Mouse (Mus musculus): ENCODE data around the gene Prkcb. TPM values are rescaled to one million over a fixed set of nuclear protein-coding genes. Genes with fewer than 3 reads are reported as not detected.
A peak's percentile ranks its signal among the peaks of the same experiment; 100 is the strongest.

Prkcb gene
- polyA plus RNA-seq, 1 experiment from 2014 or later: 24.5 TPM

DNA sequence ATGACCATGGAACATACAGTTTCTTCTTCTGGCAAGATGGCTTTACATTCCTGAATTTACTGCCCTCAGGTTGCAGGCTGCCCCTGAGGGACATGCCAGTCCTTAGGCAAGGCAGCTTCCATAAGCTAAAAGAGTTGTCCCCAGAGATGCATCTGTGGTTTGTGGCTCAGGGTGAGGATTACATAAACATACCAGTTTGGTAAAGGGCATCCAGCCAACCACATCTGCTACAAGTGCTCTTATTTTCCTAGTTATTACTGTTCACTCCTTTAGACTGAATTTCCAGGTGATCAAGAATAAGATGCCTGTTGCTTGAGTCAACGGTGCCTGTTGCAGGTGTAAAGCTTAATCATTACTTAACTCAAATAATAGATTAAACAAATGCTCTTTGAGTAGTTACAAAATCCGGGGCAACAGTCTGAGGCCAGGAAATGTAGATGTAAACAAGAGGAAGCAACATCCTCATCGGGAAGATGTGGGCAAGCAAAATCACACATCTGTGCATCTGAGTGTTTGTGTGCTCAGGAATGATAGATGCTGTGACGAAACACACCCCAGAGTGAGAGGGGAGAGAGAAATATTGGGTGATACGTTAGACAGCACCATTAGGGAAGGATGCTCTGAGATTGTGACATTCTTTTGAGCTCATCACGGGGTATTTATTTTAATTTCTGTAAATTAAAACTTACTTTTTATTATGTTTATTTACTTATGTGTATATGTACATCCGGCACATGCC is 376.9 kb downstream of the Prkcb start:
- WGBS: 82% methylated on average over 7 of the region's 7 CpGs
- no peak overlapping the region for H3K9ac ChIP-seq

DNA sequence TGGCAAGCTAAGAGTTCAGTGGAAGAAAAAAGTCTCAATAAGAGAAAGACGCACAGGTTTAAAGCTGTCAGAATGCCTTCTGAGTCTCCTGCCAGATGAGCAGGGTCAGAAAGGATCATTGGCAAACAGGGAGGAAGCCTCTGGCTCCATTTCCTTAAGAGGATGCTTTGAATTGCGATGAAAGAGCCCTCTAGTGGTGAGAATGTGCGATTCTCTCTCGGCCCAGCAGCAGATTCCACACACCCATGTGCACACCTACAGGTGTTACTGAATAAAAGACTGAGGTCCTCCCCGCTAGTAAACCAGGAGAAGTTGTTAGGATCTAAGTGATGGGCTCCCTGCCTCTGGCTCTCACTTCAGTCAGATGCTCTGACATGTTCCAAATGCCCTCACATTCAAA is 379.4 kb downstream of the Prkcb start:
- Histone ChIP-seq H3K4me3 (no peak overlapping the region), H3K27me3 (replicated peaks) (peaks cover 20% of the 10 kb centered on the region), H3K27ac (no peak overlapping the region), H3K36me3 (no peaks in the 10 kb centered on the region), H3K4me1 (peaks cover 3% of the 10 kb centered on the region; the same call in 1 of the 2 replicates), H3K9ac (no peak overlapping the region), H3K4me2 (replicated peaks) (no peak overlapping the region), H3K9me3 (no peaks in the 10 kb centered on the region)
- WGBS: 30% methylated on average over 5 of the region's 5 CpGs
- ATAC-seq (ENCODE audit: low FRiP score, low read depth): no peak

More for the DNA sequence above, 376.9 kb downstream of the Prkcb start:
- H3K27me3 ChIP-seq (replicated peaks): peaks cover 4% of the 10 kb centered on the region; the same call in 1 of the 2 replicates
- no peak overlapping the region for H3K4me2 ChIP-seq (replicated peaks)
- no peak for ATAC-seq (ENCODE audit: low FRiP score, low read depth)
- H3K9me3 ChIP-seq: no peaks in the 10 kb centered on the region
- H3K36me3 ChIP-seq: no peaks in the 10 kb centered on the region
- H3K4me1 ChIP-seq: peaks cover under 1% of the 10 kb centered on the region; the same call in 1 of the 2 replicates
- H3K4me3 ChIP-seq: no peak overlapping the region
- H3K27ac ChIP-seq: no peak overlapping the region

DNA sequence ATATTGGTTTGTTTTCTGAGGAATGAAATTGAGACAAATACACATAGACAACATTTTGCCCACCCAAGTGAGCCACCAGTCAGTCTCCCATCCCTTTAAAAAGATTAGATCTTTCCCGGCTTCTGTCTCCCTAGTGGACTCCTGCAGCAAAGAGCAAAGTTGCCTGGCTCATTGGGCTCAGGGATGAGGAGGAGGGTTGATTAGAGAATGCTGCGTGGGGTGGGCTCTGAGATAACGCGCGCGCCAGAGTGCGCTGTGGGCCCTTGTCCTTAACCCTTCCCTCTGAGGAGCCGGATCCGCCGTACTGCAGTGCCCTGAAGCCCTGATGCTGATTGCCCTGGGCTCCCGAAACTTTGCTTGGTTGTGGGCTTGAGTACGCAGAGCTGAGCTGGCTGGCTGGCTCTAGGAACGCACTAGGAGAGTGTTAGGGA is 381.9 kb downstream of the Prkcb start, which contains the start of gene Cacng3:
Gene Cacng3, plus strand, starts transcription at position 51 of the 431 bp plus-strand sequence.
- H3K36me3 ChIP-seq: no peaks in the 10 kb centered on the region
- H3K9me3 ChIP-seq: no peaks in the 10 kb centered on the region
- H3K4me2 ChIP-seq (replicated peaks): peak within 1 kb of the TSS; percentile 61
- H3K9ac ChIP-seq: no peak within 1 kb of the TSS
- H3K4me1 ChIP-seq: peaks cover 3% of the 10 kb centered on the region; the same call in 1 of the 2 replicates
- H3K27ac ChIP-seq: no peak within 1 kb of the TSS
- 16% methylated on average over 13 of the region's 13 CpGs for WGBS
- H3K4me3 ChIP-seq: peak within 1 kb of the TSS; percentile 30
- ATAC-seq (ENCODE audit: low FRiP score, low read depth): 0 out of 2 replicates have a peak, but pooled peaks have one; percentile 25
- peaks cover 20% of the 10 kb centered on the region for H3K27me3 ChIP-seq (replicated peaks)

DNA sequence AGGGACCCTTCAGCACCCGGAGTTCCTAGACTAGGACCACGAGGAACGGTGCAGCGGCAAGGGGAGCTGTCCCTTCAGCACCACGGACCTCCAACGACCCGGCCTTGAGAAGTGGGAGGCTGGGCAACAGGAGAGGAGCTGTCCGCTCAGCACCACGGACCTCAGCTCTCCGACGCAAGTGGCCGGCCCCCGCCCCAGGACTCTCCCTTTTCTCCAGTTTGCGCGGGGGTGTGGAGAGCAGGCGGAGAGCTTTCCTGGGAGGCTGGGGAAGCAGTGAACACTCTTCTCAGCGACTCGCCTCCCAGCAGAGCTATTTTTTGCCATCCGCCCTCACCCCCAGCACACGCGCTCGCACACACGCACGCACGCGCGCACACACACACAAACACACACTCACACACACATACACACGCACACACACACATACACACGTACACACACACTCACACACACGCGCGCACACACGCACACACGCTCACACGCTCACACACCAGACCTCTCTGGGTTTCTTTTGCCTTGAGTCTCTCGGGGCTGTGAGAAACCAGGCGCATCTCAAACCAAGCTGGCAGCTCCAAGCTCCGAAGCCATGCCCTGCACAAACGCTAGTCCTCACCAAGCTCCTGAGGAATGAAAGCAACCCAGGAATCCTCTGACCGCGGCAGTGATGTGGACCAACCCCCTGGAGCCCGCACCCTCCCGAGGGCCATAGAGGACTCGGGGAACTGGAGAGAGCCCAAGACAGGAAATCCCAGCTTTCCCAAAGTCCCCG is 382.5 kb downstream of the Prkcb start:
- H3K36me3 ChIP-seq: no peaks in the 10 kb centered on the region
- no peak overlapping the region for H3K9ac ChIP-seq
- WGBS: 12% methylated on average over 43 of the region's 45 CpGs
- 0 out of 2 replicates have a peak, but pooled peaks have one; percentile 56 for ATAC-seq (ENCODE audit: low FRiP score, low read depth)
- H3K27ac ChIP-seq: no peak overlapping the region
- peak overlapping the region; percentile 30 for H3K4me3 ChIP-seq
- H3K4me2 ChIP-seq (replicated peaks): peak overlapping the region; percentile 61
- peaks cover 20% of the 10 kb centered on the region for H3K27me3 ChIP-seq (replicated peaks)
- H3K9me3 ChIP-seq: no peaks in the 10 kb centered on the region
- peaks cover 3% of the 10 kb centered on the region; the same call in 1 of the 2 replicates for H3K4me1 ChIP-seq

DNA sequence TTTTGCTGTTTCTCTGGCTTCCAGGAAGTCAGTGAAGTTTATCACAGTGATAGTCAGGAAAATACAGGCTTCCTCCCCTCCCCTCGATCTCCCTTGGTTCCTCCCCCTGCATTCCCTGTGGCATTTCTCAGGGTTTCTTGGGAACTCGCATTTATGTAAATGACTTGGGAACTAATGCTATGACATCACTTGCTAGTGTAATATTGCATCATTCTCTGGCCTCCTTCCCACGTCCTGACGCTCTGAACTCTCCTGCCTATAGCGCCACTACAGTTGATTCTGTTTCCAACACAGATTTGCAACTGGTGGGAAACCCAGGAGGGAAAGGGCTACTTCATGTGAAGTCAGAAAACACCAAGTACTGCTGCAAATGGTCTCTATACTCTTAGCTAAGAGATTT is 384.4 kb downstream of the Prkcb start:
- H3K4me2 ChIP-seq (replicated peaks): no peak overlapping the region
- no peak overlapping the region for H3K9ac ChIP-seq
- H3K4me1 ChIP-seq: peaks cover 3% of the 10 kb centered on the region; the same call in 1 of the 2 replicates
- no peaks in the 10 kb centered on the region for H3K36me3 ChIP-seq
- H3K27me3 ChIP-seq (replicated peaks): peaks cover 20% of the 10 kb centered on the region
- no peak overlapping the region for H3K4me3 ChIP-seq
- no peak for ATAC-seq (ENCODE audit: low FRiP score, low read depth)
- 61% methylated on average over 5 of the region's 5 CpGs for whole genome bisulfite sequencing
- no peaks in the 10 kb centered on the region for H3K9me3 ChIP-seq
- H3K27ac ChIP-seq: no peak overlapping the region

DNA sequence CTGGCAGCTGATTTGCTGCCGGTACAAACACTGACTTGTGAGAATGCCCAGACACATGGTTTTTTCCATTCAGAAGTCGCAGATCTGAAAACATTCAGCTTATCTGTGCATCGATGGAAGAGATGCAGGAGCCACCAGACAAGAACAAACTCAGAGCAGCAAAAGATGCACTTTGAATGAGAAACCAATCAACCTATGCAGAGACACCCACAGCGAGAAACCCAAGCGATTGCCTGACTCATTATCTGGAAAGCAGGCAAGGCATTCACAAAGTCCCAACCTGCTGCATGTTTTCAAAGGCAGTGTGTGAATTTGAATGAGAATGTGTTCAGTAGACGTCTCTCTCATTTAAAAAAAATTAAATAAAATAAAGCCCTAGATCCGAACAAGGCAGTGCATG is 386.7 kb downstream of the Prkcb start:
- Histone ChIP-seq H3K4me1 (peaks cover 3% of the 10 kb centered on the region; the same call in 1 of the 2 replicates), H3K27ac (no peak overlapping the region), H3K9ac (no peak overlapping the region), H3K4me3 (no peak overlapping the region), H3K36me3 (no peaks in the 10 kb centered on the region), H3K27me3 (replicated peaks) (peaks cover 16% of the 10 kb centered on the region), H3K9me3 (no peaks in the 10 kb centered on the region), H3K4me2 (replicated peaks) (no peak overlapping the region)
- no peak for ATAC-seq (ENCODE audit: low FRiP score, low read depth)
- 81% methylated on average over 7 of the region's 7 CpGs for WGBS

Other genes starting within 250 kb of the Prkcb start
- gene Ubfd1, start 221.6 kb upstream of the Prkcb start, polyA plus RNA-seq (2016; fragmentation: Nextera tagmentation; extraction: Ambion mirVana): 89.0 and 91.2 TPM in 2 replicates
- 12.5 and 12.8 TPM in 2 replicates for gene Ears2, start 221.5 kb upstream of the Prkcb start, polyA plus RNA-seq (2016; fragmentation: Nextera tagmentation; extraction: Ambion mirVana)
- 624 and 642 TPM in 2 replicates for gene Ndufab1, start 186.9 kb upstream of the Prkcb start, polyA plus RNA-seq (2016; fragmentation: Nextera tagmentation; extraction: Ambion mirVana)
- gene Palb2, start 155.8 kb upstream of the Prkcb start, polyA plus RNA-seq (2016; fragmentation: Nextera tagmentation; extraction: Ambion mirVana): 12.8 and 13.5 TPM in 2 replicates
- gene Dctn5, start 155.7 kb upstream of the Prkcb start, polyA plus RNA-seq (2016; fragmentation: Nextera tagmentation; extraction: Ambion mirVana): 136 and 146 TPM in 2 replicates
- gene Plk1, start 129.3 kb upstream of the Prkcb start, polyA plus RNA-seq (2016; fragmentation: Nextera tagmentation; extraction: Ambion mirVana): 93.8 and 101 TPM in 2 replicates
- 0.25 and 0.47 TPM in 2 replicates for gene Ern2, start 102.5 kb upstream of the Prkcb start, polyA plus RNA-seq (2016; fragmentation: Nextera tagmentation; extraction: Ambion mirVana)
- 0.39 and 0.50 TPM in 2 replicates for gene Chp2, start 69.3 kb upstream of the Prkcb start, polyA plus RNA-seq (2016; fragmentation: Nextera tagmentation; extraction: Ambion mirVana)

Data from neural tube, embryonic 12.5 days (tissue).